Mouse (Mus musculus): Measurements from ENCODE around the gene Cdc25a. TPM values are rescaled to one million over a fixed set of nuclear protein-coding genes. Genes with fewer than 3 reads are reported as not detected.

Cdc25a gene
- total RNA-seq, 2 experiments from 2014 or later = 6.2 to 9.2 TPM

DNA sequence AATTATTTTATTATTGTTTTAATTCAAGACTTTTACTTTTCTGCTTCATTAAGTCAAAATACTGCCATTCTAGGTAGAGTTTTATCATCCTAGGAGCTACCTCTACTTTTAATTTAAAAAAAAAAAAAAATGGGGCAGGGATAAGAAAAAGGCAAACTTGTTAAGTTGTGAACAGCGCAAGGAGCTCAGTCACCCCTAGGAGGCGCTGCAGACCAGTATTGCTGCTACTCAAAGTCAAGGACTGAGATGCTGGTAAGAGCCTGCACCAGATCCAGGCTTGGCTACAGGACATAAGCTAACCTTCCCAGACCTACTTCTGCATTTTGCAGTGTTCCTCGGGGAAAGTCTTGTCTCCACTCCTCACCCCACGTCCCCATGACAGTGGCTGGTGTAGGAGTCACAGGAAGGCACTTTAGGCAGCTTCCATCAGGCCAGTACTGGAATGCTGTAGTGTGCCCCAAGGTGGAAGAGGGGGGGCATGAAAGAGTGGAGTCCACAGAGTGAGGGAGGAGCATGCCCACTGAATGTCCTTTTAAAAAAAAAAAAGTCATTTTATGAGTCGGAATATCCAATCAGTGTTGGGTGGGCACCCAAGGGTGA is 17.4 kb downstream of the Cdc25a start:
- peak; percentile 89 for DNase-seq

GRCm38 (mm10) chr9:109894413-109895090 is 19.2 kb downstream of the Cdc25a start:
- DNase-seq = peak; percentile 60

- no peak for DNase-seq
Observed at GRCm38 (mm10) chr9:109895593-109895992, 20.2 kb downstream of the Cdc25a start.

GRCm38 (mm10) chr9:109896253-109897150 is 21.1 kb downstream of the Cdc25a start:
- DNase-seq = peak; percentile 33

- no peak for DNase-seq
Observed at GRCm38 (mm10) chr9:109898027-109898426, 22.6 kb downstream of the Cdc25a start.

- no peak for DNase-seq
Observed at GRCm38 (mm10) chr9:109899361-109899760, 24.0 kb downstream of the Cdc25a start.

DNA sequence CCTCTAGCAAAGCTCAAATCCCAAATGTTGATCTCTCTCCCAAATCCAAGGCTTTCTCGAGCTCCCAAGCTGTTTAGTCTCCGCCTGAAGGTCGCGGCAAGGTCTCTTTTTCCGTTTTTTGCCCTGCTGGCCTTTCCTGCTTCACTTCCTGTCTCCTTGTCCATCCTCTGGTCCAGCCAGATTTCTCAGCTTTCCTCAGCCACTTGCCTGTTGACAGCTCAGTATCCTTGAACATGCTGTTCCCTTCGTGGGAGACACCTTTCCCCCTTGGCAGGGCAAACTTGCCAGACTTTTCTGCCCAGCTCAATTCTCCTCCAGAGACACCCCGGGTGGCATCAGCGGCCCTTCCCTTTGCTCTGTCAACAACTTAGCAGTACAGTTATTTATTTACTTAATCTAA is 24.4 kb downstream of the Cdc25a start:
- DNase-seq = no peak

DNA sequence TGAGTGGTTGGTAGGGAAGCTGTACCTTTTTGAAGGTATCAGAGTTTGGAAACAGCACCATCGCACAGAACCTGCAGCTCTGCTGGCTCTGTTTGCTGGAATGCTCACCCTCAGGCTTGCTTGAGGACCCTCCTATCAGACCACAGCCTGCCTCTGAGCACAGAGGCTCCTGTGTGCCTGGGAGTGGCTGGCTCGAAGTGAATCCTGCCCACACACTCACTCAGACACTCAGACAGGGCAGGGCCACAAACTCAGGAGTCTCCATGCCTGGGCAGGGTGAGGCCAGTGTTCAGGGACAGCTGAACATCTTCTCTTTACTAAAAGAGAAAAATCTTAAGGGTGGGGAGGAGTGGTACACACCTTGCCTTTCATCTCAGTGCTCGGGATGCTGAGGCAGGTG is 25.2 kb downstream of the Cdc25a start:
- DNase-seq = no peak

DNA sequence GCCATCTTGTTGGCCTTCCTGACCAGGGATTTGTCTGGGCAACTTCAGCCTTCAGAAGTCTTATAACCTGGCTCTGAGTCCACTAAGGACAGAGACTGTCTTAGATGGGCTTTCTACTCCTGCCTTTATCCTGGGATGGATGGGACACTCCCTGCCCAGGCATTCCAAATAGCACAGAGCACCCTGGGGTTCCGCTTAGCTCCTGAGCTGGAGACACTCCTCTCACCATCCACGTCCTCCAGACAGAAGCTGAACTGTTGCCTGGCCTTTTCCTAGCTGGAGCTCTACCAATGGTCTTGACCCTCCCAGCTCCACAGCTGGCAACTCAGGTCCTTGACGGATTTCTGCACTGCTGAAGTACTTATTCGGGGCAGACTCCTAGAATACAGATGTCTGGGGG is 26.9 kb downstream of the Cdc25a start:
- DNase-seq = no peak

GRCm38 (mm10) chr9:109902740-109903139 is 27.4 kb downstream of the Cdc25a start:
- no peak for DNase-seq

DNA sequence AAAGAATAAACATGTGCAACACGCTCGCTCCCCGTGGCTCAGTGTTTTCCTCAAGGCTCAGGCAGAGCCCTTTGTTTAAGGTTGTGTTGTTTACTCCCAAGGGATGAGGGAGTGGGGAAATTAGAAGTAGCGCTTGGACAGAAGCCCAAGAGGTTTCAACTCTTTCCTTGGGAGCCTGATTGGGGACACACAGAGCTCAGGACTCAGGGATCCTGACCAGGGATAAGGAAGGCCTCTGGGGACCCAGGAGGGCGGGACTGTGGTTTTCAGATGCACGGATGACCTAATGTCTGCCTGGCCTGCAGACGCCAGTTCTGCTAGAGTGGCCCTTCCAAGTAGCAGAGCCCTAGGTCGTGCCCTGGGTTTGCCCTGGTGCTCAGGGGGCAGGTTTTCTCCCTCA is 31.9 kb downstream of the Cdc25a start:
- DNase-seq = peak; percentile 34

DNA sequence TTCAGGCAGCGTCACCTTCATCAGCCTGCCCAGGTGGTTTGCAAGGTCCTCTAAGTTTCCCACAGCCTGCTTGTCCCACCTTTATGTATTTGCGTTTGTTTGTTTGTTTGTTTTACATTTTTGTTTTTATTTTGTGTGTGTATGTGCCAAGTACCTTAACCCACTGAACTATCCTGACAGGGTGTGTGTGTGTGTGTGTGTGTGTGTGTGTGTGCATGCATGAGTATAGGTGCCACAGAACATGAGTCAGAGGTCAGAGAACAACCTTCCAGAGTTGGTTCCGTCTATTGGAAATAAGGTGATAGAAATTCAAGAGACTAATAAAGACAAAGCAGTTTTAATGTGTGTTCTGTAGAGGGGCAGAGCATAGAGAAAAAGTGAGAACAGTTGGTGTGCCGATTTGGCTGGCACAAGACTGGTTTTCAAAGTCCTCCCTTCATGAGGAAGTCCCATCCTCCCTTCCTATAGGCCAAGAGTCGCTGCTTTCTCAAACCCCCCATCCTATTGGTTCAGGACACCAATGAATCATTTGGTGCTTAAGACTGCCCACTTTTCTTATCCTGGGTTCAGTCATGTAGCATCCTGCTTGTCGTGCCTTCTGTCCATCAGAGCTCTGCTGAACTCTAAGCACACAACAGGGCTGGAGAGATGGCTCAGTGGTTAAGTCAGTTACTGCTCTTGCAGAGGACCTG is 32.5 kb downstream of the Cdc25a start:
- no peak for DNase-seq

GRCm38 (mm10) chr9:109909102-109909501 is 33.7 kb downstream of the Cdc25a start:
- DNase-seq = no peak

DNA sequence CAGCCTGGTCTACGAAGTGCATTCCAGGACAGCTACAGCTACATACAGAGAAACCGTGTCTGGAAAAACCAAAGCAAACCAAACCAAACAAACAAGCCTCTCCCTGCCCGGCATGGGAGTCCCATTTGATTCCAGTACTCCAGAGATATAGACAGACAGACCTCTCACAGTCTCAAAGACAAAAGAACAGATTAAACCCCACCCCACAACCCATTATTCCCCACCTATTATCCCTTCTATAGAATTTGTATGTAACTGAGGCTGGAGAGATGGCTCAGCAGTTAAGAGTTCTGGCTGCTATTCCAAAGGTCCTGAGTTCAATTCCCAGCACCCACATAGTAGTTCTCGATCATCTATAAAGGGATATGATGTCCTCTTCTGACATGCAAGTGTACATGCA is 34.5 kb downstream of the Cdc25a start:
- no peak for DNase-seq

DNA sequence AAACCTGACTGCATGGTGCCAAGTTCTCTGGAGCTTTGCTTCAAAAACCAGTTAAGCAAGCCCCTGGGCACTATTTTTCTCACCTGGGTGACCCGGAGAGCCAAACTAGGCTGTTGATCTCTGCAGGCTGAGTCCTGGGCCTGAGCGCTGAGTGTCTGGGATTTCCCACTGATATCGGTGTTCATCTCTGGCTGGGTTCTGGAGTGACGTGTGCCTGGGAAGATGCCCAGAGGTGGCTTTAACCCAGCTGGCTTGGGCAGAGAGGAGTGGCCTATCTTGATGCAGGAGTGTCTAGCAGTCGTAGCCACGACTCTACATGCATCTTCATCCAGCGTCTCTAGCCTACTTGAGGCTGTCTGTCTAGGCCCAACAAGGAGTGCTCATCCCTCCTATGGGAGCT is 36.4 kb downstream of the Cdc25a start:
- DNase-seq = peak; percentile 73

- DNase-seq = no peak
Observed at GRCm38 (mm10) chr9:109914269-109914926, 39.0 kb downstream of the Cdc25a start.

- no peak for DNase-seq
Observed at GRCm38 (mm10) chr9:109917931-109918330, 42.6 kb downstream of the Cdc25a start.

DNA sequence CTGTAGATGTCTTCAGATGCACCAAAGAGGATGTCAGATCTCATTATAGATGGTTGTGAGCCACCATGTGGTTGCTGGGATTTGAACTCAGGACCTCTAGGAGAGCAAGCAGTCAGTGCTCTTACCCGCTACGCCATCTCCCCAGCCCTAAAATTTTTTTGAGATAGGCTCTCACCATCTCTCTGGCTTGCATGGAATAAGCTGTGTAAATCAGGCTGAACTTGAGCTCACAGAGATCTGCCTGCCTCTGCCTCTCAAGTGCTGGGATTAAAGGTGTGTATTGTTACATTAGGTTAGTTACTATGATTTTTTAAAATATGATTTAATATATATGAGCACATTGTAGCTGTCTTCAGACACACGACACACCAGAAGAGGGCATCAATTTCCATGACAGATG is 53.8 kb downstream of the Cdc25a start:
- DNase-seq = no peak

- no peak for DNase-seq
Observed at GRCm38 (mm10) chr9:109930063-109930462, 54.7 kb downstream of the Cdc25a start.

- no peak for DNase-seq
Observed at GRCm38 (mm10) chr9:109930752-109931151, 55.4 kb downstream of the Cdc25a start.

- DNase-seq = peak; percentile 95
Observed at GRCm38 (mm10) chr9:109931257-109932171, 56.1 kb downstream of the Cdc25a start, which contains the start of gene Map4. Gene Map4, plus strand, starts transcription at chr9:109931460.

All from gastrocnemius, postnatal 10 days (tissue).